Mouse (Mus musculus) left cerebral cortex, adult 11 months (tissue): ENCODE measurements around the gene Ifitm3.
"Not testable (repeated sequence)": the region's sequence is repeated elsewhere in the genome, so short reads cannot be mapped to it uniquely, and the experiment has no call there.

ENCODE experiments used
- DNase-seq: peaks from one replicate; pipeline ENCODE4 v3.0.0; 2022; ENCODE audit warnings: low spot score

Gene Ifitm3

DNA sequence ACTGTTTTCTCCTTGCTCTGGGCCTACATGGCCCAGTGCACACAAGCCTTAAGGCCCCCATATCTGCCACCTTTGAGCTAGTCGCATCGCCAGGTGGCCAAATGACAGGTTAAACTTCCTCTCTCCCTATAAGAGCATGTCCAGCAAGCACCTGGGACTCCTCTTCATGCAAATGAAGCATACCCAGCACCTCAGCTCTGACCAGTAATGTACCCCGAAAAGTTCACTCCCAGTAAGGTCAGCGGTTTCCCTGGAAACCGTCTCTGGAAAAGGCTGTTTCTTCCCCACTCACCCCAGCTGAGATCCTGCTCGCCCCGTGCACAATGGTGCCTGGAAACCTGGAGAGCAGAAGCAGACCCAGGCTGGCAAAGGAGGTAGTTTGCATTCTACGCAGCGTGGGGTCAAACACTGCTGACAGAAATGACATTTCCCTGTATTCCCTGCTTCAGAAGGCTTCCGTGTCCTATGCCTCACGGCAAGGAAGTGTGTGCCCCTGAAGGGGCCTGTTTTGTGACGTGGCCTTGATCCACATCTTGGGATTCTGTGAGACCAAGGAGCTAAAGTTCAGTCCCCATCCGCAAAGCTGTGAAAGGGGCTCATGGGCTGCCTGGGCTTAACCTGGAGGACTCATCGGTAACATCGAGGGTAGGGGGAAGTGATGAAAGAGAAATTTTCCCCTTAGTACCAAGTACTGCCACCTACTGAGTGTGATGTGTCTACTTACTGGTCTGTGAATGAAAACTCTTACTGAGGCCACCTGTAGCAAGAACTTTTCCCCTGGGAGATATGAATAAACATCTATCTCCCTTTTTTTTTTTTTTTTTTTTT is 9.5 kb downstream of the Ifitm3 start:
- DNase-seq, result no peak

DNA sequence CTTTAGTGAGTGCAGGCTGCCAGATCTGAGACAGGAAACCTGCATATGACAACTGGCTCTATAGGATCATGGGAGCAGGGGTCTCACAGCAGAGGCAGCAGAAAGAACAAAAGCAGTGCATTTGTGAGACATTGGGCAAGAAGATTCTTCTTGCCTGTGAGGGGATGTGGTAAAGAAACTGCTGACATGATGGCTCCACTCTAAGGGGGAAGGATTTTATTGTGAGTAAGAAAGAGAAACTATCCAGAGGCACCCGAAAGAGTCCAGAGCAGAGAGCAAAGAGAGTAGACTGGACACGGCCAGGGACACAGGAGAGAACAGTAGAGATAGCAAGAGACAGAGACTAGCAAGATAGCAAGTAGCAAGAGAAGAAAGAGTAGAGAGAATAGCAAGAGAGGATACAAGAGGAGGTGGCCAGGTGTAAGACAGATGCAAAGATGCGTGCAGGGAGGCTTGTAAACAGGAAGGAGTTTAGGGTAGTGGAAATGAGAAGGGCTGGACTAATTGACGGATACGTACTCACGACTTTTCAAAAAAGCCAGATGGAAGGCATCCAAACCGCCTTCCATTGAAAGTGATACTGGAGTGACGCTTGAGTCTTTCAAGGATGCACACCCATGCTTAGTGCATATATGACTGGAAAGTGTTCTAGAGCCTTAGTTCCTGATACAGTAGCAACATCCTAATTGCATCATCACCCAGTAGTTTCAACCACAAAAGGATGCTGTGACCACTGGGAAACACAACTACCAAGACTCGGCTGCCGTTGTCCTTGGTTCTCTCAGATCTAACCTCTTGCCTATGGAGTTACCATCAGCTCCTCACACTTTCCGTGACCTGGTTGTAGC is 11.5 kb downstream of the Ifitm3 start:
- DNase-seq, result no peak

DNA sequence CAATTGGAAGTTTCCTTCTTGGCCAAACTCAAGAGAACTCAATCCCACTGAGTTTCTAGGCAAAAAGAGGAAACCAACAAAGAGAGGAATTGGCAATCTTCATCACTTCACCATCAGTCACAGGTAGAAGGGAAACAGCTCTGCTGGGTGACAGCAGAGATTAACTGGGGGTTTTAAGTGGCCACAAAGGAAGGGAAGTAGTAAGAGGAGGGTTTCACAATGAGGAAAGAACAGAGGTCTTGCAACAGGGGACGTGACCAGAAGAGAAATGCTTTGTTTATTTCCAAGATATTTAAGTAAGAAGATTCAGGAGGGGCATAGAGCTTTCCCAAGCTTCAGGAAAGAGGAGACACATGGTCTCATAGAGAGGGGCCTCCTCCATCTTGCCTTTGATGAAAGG is 12.8 kb downstream of the Ifitm3 start:
- DNase-seq, result no peak

DNA sequence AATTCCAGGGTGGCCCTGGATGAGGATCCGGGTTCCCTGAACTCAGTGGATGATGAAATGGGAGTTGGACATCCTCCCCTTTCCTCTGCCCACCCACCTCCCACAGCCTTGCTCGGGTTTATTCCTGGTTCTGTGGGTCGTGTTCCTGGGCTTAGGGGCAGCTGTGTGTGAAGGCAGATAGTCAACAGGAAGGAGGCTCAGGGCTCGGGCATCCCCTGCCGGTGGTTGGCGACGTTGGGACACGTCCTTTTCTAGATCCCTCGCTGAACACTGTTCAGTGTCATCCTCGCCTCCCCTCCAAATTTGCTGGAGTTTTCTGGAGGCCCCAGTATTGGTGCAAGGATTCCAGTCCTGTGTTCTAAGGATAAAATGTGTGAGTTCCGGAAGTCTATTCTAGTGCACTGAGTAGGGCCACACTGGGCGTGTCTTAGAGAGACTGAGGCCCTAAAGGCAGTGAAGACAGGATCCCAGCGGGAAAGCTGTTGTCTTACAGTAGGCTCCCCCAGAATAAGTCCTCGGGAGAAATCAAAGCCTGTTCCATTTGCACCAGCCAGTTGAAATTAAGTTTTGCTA is 19.4 kb downstream of the Ifitm3 start:
- DNase-seq, result no peak

DNA sequence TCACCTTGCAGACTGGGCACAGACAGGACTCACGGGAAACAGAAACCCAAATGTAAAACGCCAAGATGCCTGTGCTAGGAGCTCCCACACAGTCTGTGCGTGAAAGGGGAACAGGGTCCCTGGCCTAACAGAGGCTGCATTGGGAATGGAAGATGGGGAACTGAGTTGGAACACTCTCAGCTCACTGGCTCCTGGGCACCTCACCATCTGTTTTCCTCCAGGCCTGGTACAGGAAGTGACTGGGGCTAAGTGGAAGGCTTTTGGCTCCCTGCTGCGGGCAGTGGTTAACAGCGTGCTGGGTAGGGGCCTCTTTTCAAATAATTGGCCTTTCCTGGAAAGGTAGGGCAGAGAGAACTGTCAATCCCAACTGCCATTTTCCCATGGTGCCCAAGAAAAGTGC is 19.9 kb downstream of the Ifitm3 start:
- DNase-seq, result no peak

DNA sequence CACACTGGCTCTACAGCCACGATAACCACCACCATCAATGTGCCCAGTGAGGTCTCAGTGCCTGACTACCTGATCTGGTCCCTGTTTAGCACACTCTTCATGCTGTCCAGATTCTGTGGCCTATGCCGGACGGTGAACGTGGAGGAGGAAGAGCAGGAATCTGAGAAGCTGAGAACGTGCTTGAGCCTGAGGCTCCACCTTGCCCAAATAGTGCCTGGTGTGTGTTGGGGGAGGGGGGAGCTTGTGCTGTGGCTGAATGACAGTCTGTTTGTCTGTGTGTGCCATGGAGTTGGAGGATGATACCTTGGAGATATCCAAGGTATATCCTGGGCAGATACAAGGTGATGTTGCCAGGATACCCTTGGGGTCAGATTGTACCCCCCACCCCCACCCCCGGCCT is 20.4 kb downstream of the Ifitm3 start:
- DNase-seq, result no peak

DNA sequence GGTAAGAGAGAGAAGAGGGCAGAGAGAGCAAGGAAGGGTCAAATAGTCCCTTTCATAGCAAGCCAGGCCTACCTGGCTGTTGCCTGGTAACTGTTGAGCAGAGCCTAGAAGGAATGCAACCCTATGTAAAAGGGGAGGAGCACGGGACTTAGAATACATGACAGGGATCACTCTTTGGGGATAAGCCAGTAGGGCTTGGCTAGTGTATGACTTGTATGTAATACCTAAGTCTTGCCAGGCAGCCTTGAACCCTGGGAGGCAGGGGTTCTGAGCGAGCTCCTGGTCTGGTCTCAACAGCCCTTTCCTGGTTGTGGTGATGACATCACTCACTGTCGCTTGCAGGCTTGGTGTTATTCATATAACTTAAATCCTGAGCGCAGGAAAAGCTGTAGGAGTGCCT is 21.5 kb downstream of the Ifitm3 start:
- no peak for DNase-seq

DNA sequence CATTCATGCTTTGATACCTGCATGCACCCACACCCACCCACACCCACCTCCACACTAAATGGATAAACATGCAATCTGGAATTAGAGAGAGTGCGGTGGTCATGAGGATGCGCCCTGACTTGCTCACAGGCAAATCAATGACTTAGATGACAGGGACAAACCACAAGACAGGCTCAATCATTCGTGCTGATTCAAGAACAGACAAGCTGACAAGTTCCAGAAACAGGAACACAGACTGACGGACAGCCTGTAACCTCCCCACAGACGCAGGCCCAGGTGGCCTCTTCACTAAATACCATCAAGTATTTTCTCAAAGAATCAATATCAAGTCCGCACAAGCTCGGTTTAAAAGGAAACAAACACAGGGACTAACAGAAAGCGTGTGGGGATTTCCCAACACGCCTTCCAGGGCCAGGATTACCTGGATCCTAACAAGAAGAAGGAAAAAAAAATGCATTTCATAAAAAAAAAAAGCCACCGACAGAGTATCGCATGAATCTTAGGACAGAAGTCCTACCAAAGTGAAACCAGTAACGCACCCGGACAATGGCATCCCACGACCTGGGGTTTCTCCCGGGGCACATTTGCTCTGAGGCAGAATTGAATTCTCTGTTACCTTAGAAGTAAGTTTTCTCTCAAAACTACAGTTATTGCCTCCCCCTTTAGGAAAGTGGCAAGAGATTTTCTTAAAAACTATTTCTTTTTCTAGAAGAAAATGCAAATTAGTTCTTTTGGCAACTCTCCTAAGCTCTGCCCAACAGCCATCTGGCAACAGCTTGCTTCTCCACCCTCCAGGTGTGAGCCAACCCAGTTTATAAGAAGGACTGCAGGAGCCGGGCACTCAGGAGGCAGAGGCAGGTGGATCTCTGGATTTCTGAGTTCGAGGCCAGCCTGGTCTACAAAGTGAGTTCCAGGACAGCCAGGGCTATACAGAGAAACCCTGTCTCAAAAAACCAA is 23.1 kb downstream of the Ifitm3 start:
- no peak for DNase-seq

DNA sequence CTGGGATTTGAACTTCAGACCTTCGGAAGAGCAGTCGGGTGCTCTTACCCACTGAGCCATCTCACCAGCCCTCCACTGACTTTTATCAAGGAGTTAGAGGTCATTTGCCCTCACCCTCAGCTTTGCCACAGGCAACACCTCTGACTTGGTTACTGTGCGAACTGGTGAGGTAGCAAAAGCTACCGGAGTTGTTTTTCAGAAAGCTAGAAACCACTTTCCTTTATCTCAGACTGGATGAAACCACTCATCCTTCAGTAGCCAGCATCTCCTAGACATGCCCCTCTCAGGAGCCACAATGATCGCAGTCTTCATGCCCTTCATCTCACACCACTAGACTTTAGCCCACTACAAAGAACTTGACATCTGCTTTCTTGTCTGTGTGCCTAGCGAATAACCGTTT is 27.6 kb downstream of the Ifitm3 start:
- no peak for DNase-seq

DNA sequence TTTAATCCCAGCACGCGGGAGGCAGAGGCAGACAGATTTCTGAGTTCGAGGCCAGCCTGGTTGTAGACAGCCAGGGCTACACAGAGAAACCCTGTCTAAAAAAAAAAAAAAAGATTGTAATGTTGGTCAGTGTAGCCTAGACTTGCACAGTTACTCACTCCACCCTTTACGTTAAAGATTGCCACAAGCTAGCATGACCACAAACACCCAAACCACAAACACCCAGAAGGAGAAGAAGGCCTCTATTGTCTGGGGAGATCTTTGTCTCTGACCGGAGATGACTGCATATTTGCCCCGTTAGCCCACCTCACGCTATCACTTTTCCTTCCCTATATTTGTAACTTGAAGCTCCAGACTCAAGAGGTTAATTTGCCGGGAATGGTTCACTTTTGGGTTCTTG is 28.9 kb downstream of the Ifitm3 start:
- DNase-seq, result no peak

DNA sequence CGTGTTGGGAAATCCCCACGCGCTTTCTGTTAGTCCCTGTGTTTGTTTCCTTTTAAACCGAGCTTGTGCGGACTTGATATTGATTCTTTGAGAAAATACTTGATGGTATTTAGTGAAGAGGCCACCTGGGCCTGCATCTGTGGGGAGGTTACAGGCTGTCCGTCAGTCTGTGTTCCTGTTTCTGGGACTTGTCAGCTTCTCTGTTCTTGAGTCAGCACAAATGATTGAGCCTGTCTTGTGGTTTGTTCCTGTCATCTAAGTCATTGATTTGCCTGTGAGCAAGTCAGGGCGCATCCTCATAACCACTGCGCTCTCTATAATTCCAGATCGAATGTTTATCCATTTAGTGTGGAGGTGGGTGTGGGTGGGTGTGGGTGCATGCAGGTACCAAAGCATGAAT is 33.9 kb downstream of the Ifitm3 start:
- not testable (repeated sequence) for DNase-seq

DNA sequence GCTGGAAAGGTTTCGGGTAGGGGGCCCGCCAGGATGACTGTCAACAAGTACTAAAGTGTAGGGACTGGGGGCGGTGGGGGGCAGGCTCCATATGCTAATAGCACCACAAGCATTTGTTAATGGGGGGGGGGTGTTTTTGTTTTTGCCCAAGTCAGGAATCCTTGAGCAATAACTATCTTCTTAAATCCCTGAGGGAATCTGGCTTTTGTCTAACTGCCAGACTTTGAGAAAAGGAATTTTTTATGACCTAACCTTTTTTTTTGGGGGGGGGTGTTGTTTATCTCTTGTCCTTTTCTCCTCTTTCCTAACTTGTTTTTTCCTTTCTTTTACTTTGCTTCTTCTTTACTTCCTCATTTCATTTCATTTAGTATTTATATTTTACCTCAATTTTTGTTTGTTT is 35.1 kb downstream of the Ifitm3 start:
- no peak for DNase-seq

DNA sequence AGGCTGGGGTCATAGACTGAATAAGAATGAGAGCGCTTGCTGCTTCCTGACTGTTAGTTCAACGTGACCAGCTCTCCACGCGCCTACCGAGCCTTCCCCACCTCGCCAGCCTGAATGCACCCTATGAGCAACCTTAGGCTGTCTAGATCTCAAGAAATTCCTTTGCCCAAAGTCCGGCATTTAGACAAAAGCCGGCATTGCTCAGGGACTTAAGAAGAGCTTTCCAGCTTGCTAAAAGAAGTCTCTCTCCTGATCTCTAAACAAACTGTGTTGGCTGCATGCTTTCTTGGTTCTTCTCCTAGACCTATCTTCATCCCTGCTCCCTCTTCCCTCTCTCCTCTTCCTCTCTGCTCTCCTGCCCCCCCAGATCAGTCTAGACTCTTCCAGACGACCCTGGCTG is 35.6 kb downstream of the Ifitm3 start:
- DNase-seq, result no peak

DNA sequence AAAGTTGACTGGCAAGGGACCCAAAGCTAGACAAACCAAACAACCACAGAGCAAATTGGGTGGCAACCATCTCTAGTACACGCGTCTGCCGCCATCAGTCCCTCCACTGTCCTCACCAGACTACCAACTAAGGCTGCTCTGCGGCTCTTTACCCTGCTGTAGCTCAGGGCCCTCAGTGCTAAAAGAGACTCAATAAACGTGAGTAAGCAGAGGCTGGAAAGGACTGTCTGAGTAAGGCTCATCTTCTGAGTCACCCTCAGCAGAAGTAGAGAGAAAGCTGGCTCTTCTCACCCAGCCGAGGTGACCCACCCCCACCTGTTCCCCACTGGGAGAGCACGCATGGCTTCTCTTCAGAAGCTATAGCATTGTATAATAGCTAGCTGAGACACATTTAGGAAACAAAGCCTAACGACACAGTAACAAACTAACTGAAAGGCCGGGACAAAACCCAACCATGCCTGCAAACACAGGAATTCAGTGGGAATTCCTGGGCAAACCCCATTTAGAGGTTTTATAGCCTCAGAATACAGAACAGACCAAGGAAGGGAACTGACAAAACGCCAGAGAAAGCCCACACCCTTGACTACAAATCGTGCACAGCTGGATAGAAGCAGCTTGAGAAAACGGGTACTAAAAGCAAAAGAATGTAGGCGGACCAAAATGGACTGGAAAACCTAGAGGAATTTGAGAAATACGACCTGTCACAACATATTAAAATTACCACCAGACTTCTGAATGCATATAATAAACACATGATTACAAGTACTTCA is 37.0 kb downstream of the Ifitm3 start:
- DNase-seq, result no peak

DNA sequence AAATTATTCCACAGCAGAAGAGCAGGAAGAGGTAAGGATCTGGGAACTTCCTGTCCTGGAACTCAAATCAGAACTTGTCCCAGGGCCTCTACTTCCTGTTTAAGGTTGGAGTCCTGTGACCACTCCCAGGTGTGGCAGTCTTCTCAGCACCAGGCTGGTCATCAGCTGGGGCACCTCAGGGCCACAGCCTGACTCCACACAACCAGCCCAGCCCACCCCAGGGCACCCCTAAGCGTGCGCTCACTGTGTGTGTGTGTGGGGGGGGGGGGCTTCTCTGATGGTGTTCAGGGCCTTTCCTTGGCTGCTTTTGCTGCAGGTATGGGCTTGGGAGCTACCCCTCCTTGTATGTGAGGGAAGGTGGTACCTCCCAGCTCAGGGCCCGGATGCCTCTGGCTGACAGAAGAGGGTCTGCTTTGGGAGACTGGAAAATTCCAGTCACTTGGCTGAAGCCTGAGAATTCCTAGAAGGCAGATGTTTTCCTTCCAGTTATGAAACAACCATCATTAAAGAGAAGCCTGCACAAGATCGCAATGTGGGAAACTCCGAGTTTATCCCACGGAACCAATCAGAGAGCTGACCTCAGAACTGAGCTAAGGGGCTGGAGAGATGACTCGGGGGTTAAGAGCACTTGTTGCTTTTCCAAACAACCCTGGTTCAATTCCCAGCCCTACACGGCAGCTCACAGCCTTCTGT is 38.9 kb downstream of the Ifitm3 start:
- DNase-seq, result no peak

DNA sequence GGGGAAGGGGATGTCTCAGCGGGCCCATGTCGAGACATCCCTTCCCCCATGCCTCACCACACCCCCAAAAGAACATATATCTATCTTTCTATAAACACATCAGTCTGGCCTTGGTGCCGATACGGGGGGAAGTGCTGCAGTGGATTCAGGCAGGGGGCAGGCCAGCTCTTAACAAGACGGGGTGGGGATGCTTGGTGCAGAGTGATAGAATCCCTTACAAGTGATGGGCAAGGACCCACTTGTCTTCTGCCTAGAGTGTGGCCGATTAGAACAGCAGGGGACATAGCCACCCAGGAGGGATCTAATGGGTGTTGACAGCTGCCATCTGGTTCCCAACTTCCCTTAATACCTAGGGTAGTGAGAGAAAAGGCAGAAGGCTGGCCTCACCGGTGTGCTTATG is 39.6 kb downstream of the Ifitm3 start:
- DNase-seq, result no peak

DNA sequence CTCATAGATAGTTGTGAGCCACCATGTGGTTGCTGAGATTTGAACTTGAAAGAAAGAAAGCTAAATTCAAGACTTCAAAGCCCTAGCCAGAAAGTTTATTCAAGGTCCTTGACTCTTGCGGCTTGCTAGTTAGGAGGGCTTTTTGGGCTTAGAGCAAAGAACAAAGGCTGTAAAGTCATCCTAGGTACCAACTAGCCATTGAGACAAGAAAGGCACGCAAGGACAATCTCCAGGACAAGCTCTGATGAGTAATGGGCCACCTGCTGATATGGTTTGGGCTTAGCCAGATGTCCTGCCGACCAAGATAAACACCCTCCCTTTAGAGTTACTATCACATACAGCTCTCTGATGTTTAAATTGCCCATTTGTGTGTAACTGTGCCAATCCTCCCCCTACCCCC is 41.9 kb downstream of the Ifitm3 start:
- not testable (repeated sequence) for DNase-seq

DNA sequence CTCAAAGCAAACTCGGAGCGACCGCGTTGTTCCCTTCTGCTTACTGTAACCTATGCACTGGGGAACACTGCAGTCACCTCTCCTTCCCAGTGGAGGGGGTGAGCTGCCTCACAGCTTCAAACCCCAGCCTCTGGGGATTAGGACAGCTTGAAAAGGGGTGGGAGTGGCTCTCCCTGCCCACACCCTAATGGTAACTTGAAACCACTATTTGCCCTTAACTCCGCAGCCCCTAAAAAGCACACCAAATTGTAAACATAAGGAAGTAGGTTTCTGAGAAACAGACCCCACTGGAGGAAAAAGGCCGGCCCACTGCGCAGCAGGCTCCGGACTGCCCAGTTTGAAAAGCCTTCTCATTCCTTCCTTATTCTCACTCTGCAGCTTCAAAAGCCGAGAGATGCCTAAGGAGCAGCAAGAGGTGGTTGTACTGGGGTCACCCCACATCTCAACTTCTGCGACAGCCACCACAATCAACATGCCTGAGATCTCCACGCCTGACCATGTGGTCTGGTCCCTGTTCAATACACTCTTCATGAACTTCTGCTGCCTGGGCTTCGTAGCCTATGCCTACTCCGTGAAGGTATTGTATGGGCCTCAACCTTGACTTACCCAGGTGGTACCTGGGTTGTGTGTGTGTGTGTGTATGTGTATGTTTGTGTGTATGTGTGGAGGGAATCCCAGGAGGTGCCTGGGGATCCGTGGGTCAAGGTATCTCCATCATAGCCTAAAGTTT is 42.5 kb downstream of the Ifitm3 start:
- DNase-seq, result no peak

DNA sequence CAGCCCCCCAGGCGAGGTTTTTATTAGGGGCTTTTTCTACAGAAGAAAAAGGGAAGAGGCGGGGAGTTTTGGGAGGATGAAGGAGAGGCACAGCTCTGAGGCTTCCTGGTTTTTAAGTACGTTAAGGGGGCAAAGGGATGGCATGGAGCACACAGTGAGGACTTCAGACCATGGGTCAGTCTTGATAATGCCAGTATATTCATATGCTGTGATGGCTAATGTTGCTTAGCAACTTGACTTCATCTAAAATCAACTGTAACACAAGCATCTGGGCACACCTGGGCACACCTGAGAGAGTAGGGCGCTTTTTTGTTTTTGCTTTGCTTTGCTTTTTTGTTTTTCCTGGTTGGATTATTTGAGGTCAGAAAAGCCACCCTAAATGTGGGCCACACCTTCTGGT is 43.6 kb downstream of the Ifitm3 start, which contains the start of gene Ifitm1:
TSS of gene Ifitm1 (plus strand) at position 301 of the 400 bp plus-strand sequence.
- no peak for DNase-seq

DNA sequence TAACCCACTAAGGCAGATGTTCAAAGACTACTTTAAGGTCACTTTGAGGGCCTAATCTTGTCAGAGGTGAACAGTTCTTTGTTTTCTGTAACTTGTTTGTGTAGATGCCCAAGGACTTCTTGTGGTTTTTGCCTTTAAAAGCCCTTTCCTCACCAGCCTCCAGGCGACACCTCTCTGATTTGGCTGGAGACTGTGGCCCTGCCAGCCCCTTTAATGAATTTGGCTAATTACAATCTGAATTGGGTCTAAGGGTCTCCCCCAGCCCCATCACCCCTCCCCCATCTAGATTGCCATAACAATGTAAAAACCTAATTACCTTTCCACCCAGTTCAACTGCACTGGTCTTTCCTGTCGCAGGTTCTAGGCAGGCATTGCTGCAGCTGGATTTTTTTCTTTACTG is 47.8 kb downstream of the Ifitm3 start:
- DNase-seq, result no peak
